In genomic region chr16:44615172-44615877, GRCm38 (mm10) we compare ENCODE assay signal across 9 mouse cellular contexts. TPM values are rescaled to one million over a fixed set of nuclear protein-coding genes. Genes with fewer than 3 reads are reported as not detected.
DNase-seq lines count a peak whose midpoint lies in the region; ATAC-seq lines count a peak whose summit lies in the region.
"Had no signal": no experiment of that assay in that cellular context is flagged by ENCODE, and none has a peak within 500 bp of the region (broad histone marks: within the 10 kb centered on the region; RNA-seq: fewer than 3 reads in every experiment).

No protein-coding gene starts in this region.

- no peak for DNase-seq in heart, postnatal 14 days
- peak; percentile 51 for DNase-seq in 3T3-L1 (ENCODE audit: low read depth, low spot score)
- DNase-seq in layer of hippocampus, adult 8-10 months (ENCODE audit: low spot score in 2 of 2), result no peak
- no peak for DNase-seq in left cerebral cortex, postnatal 14 days (ENCODE audit: low spot score in 2 of 2)

- no peaks in the 10 kb centered on the region for H3K27me3 ChIP-seq in heart, embryonic 12.5 days (replicated peaks)
- no peaks in the 10 kb centered on the region for H3K27me3 ChIP-seq in embryonic facial prominence, embryonic 15.5 days
- H3K27me3 ChIP-seq in limb, embryonic 12.5 days, result no peaks in the 10 kb centered on the region

- peak; percentile 67; the same call in 1 of the 2 replicates for ATAC-seq in heart, embryonic 12.5 days (ENCODE audit: insufficient number of reproducible peaks, low FRiP score)
- no peak for ATAC-seq in embryonic facial prominence, embryonic 15.5 days (ENCODE audit: insufficient number of reproducible peaks, low FRiP score, low TSS enrichment, low read depth)
- ATAC-seq in limb, embryonic 12.5 days (ENCODE audit: insufficient number of reproducible peaks, insufficient read depth, low FRiP score, low TSS enrichment, low read depth), result peak; percentile 32; the same call in 1 of the 2 replicates
- no peak for ATAC-seq in megakaryocyte, adult 5-6 weeks (ENCODE audit: poor library complexity, severe bottlenecking)

- H3K9ac ChIP-seq in heart, embryonic 12.5 days, result no peak overlapping the region
- no peak overlapping the region for H3K9ac ChIP-seq in embryonic facial prominence, embryonic 15.5 days
- H3K9ac ChIP-seq in limb, embryonic 12.5 days (replicated peaks), result no peak overlapping the region

- no peaks in the 10 kb centered on the region for H3K9me3 ChIP-seq in heart, embryonic 12.5 days (replicated peaks)
- H3K9me3 ChIP-seq in embryonic facial prominence, embryonic 15.5 days (replicated peaks), result no peaks in the 10 kb centered on the region
- H3K9me3 ChIP-seq in limb, embryonic 12.5 days, result no peaks in the 10 kb centered on the region

- no peaks in the 10 kb centered on the region for H3K36me3 ChIP-seq in heart, embryonic 12.5 days
- no peaks in the 10 kb centered on the region for H3K36me3 ChIP-seq in embryonic facial prominence, embryonic 15.5 days
- H3K36me3 ChIP-seq in limb, embryonic 12.5 days, result no peaks in the 10 kb centered on the region

- WGBS in heart, embryonic 12.5 days, result 46% methylated on average over 9 of the region's 9 CpGs
- WGBS in embryonic facial prominence, embryonic 15.5 days, result 29% methylated on average over 9 of the region's 9 CpGs
- WGBS in limb, embryonic 12.5 days, result 27% methylated on average over 9 of the region's 9 CpGs

- no peak overlapping the region for H3K4me2 ChIP-seq in heart, embryonic 12.5 days
- 0 out of 2 replicates have a peak overlapping the region, but pooled peaks have one; percentile 30 for H3K4me2 ChIP-seq in embryonic facial prominence, embryonic 15.5 days (replicated peaks)
- peak overlapping the region; percentile 51 for H3K4me2 ChIP-seq in limb, embryonic 12.5 days
- H3K4me2 ChIP-seq: liver, embryonic 11.5 days had no signal

- H3K27ac ChIP-seq in heart, embryonic 12.5 days (ENCODE audit: poor library complexity, severe bottlenecking), result peak overlapping the region; percentile 66
- H3K27ac ChIP-seq in embryonic facial prominence, embryonic 15.5 days (replicated peaks), result peak overlapping the region; percentile 92
- H3K27ac ChIP-seq in limb, embryonic 12.5 days, result peak overlapping the region; percentile 98

- intact Hi-C loops in heart, postnatal 14 days (cut with DNase I), result no loop called here
- intact Hi-C loops in left cerebral cortex, postnatal 14 days (cut with DNase I), result no loop called here

- peaks cover 25% of the 10 kb centered on the region for H3K4me1 ChIP-seq in heart, embryonic 12.5 days (replicated peaks)
- H3K4me1 ChIP-seq in embryonic facial prominence, embryonic 15.5 days, result peaks cover 59% of the 10 kb centered on the region
- peaks cover 82% of the 10 kb centered on the region for H3K4me1 ChIP-seq in limb, embryonic 12.5 days (replicated peaks)

- H3K4me3 ChIP-seq in heart, embryonic 12.5 days, result no peak overlapping the region
- H3K4me3 ChIP-seq in embryonic facial prominence, embryonic 15.5 days (replicated peaks), result no peak overlapping the region
- no peak overlapping the region for H3K4me3 ChIP-seq in limb, embryonic 12.5 days (replicated peaks)

RNA-seq across cellular contexts. Expression of gene Boc, which starts 56.6 kb away (rescaled TPM):
- polyA plus RNA-seq in heart, embryonic 12.5 days (2016; fragmentation: Nextera tagmentation; extraction: Ambion mirVana), result 7.9 and 9.3 TPM in 2 replicates
- total RNA-seq in heart, postnatal 14 days (2021), result 1 to 10 TPM; 7.1 to 8.6 TPM
- 42.3 and 49.1 TPM in 2 replicates for polyA plus RNA-seq in embryonic facial prominence, embryonic 15.5 days (2015; fragmentation: Nextera tagmentation; extraction: Ambion mirVana)
- 43.1 and 50.8 TPM in 2 replicates for polyA plus RNA-seq in limb, embryonic 12.5 days (2016; fragmentation: Nextera tagmentation; extraction: Ambion mirVana)
- 10 to 100 TPM; 10.7 to 13.4 (median 12.6) TPM for total RNA-seq in layer of hippocampus, adult 8-10 months (2022)
- 10 to 100 TPM; 19.5 to 23.9 TPM for total RNA-seq in left cerebral cortex, postnatal 14 days (2021)
- total RNA-seq in megakaryocyte, adult 5-6 weeks (2015), result 0.07 TPM in 1 of 2 replicates, not detected in the other
- total RNA-seq in megakaryocyte, adult 5-6 weeks (2017), result not detected in 2 replicates

Comparison
In these comparisons a context has a peak if more than half of its experiments do, and no peak if none do; other contexts are left out.
1. ATAC-seq: peak in heart, embryonic 12.5 days (single experiment) and limb, embryonic 12.5 days (single experiment); none in embryonic facial prominence, embryonic 15.5 days (single experiment) and megakaryocyte, adult 5-6 weeks (single experiment).
2. RNA of gene Boc, which starts 56.6 kb away (total RNA-seq): 19.5 to 23.9 TPM in left cerebral cortex, postnatal 14 days, 10.7 to 13.4 TPM in layer of hippocampus, adult 8-10 months and 7.1 to 8.6 TPM in heart, postnatal 14 days; 0.07 TPM in megakaryocyte, adult 5-6 weeks; every median in the first group is over 4 times any median in the second.
3. Peak in every context shown above with its lines, with median percentiles within 50 percentile points of each other: H3K27ac ChIP-seq.